Mouse (Mus musculus) bone marrow macrophage, adult 2 months (primary cell): ENCODE results near the gene Rrp7a. TPM values are rescaled to one million over a fixed set of nuclear protein-coding genes. Genes with fewer than 3 reads are reported as not detected.

Source experiments
- H3K27ac ChIP-seq: 2 replicates; pipeline ENCODE4 v1.5.1; 2012; ENCODE audit warnings: low read depth, low read length; ENCODE audit not compliant: insufficient read depth
- H3K4me1 ChIP-seq: 2 replicates; pipeline ENCODE4 v1.6.1; 2012; ENCODE audit warnings: low read length; ENCODE audit not compliant: control insufficient read depth, insufficient read depth
- H3K4me3 ChIP-seq: 2 replicates; pipeline ENCODE4 v1.5.1; 2012; ENCODE audit warnings: mild to moderate bottlenecking, low read length, moderate library complexity; ENCODE audit not compliant: insufficient read depth
- CTCF ChIP-seq: IDR thresholded peaks from 2 replicates; pipeline ENCODE4 v1.5.1; 2012; ENCODE audit warnings: low read depth, mild to moderate bottlenecking, low read length, moderate library complexity
- POLR2A ChIP-seq: IDR thresholded peaks from 2 replicates; pipeline ENCODE4 v1.6.1; 2012; ENCODE audit warnings: mild to moderate bottlenecking, low read depth, low read length, borderline replicate concordance
- polyA plus RNA-seq: library from polyadenylated mRNA; stranded (reverse); fragments of >200 nt; gene quantifications from 2 replicates; pipeline ENCODE4 v1.2.4, GENCODE M21; 2012; ENCODE audit not compliant: missing spikeins, insufficient read depth, insufficient read length

The Rrp7a gene
- polyA plus RNA-seq, 1 experiment: 66.1 TPM

- no peak for TF ChIP-seq POLR2A
- TF ChIP-seq CTCF: no peak
- Histone ChIP-seq H3K4me1 (peaks cover 8% of the 10 kb centered on the region), H3K27ac (no peak overlapping the region), H3K4me3 (peak overlapping the region; percentile 7; the same call in 1 of the 2 replicates)
Observed at GRCm38 (mm10) chr15:83075607-83076525, 46.7 kb downstream of the Rrp7a start.

- Histone ChIP-seq H3K4me1 (peaks cover 8% of the 10 kb centered on the region), H3K4me3 (no peak overlapping the region), H3K27ac (no peak overlapping the region)
- TF ChIP-seq POLR2A (no peak), CTCF (no peak)
Observed at GRCm38 (mm10) chr15:83074179-83074578, 48.4 kb downstream of the Rrp7a start.

- H3K27ac ChIP-seq: no peak overlapping the region
- TF ChIP-seq CTCF (no peak), POLR2A (no peak)
Observed at GRCm38 (mm10) chr15:83071752-83072151, 50.8 kb downstream of the Rrp7a start.

GRCm38 (mm10) chr15:83070942-83071341, 51.7 kb downstream of the Rrp7a start:
- peaks cover 5% of the 10 kb centered on the region for H3K4me1 ChIP-seq
- H3K27ac ChIP-seq: no peak overlapping the region
- no peak overlapping the region for H3K4me3 ChIP-seq
- TF ChIP-seq POLR2A: no peak

More at GRCm38 (mm10) chr15:83071752-83072151, 50.8 kb downstream of the Rrp7a start:
- Histone ChIP-seq H3K4me1 (peaks cover 8% of the 10 kb centered on the region), H3K4me3 (no peak overlapping the region)

- Histone ChIP-seq H3K4me1 (no peaks in the 10 kb centered on the region), H3K4me3 (no peak overlapping the region), H3K27ac (no peak overlapping the region)
- no peak for TF ChIP-seq CTCF
- no peak for TF ChIP-seq POLR2A
Observed at GRCm38 (mm10) chr15:83068270-83068669, 54.3 kb downstream of the Rrp7a start.

- H3K4me3 ChIP-seq: no peak overlapping the region
- no peak overlapping the region for H3K27ac ChIP-seq
- no peak for TF ChIP-seq CTCF
- TF ChIP-seq POLR2A: no peak
- H3K4me1 ChIP-seq: no peaks in the 10 kb centered on the region
Observed at GRCm38 (mm10) chr15:83065543-83065942, 57.1 kb downstream of the Rrp7a start.

Other genes with a start within 250 kb of the Rrp7a start
- 20.1 and 21.4 TPM in 2 replicates for gene Tcf20, start 134.9 kb downstream of the Rrp7a start, polyA plus RNA-seq
- 242 and 254 TPM in 2 replicates for gene Nfam1, start 89.5 kb downstream of the Rrp7a start, polyA plus RNA-seq
- gene Serhl, start 33.3 kb downstream of the Rrp7a start, polyA plus RNA-seq: 36.2 and 40.8 TPM in 2 replicates
- 57.9 and 64.2 TPM in 2 replicates for gene Poldip3, start 26.6 kb upstream of the Rrp7a start, polyA plus RNA-seq
- 101 and 112 TPM in 2 replicates for gene Cyb5r3, start 49.8 kb upstream of the Rrp7a start, polyA plus RNA-seq
- 1.7 TPM in 1 of 2 replicates, not detected in the other for gene A4galt, start 129.0 kb upstream of the Rrp7a start, polyA plus RNA-seq
- 27.8 and 28.6 TPM in 2 replicates for gene Arfgap3, start 227.4 kb upstream of the Rrp7a start, polyA plus RNA-seq